Mouse (Mus musculus) small intestine, adult 2 months (tissue): ENCODE measurements around the gene Tbl1xr1.

ENCODE experiments used
- CTCF ChIP-seq: fragments of 200-500 bp; IDR thresholded peaks from 2 replicates; pipeline ENCODE4 v1.5.1; 2012; ENCODE audit warnings: low read depth, mild to moderate bottlenecking, control low read depth, inconsistent platforms, low read length, moderate library complexity, mixed read lengths; ENCODE audit not compliant: insufficient replicate concordance, insufficient read length; ENCODE audit errors: extremely low read depth
- POLR2A ChIP-seq: fragments of 200-500 bp; IDR thresholded peaks from 2 replicates; pipeline ENCODE4 v1.6.1; 2012; ENCODE audit warnings: low read depth, mild to moderate bottlenecking, control low read depth, inconsistent platforms, low read length, moderate library complexity

DNA sequence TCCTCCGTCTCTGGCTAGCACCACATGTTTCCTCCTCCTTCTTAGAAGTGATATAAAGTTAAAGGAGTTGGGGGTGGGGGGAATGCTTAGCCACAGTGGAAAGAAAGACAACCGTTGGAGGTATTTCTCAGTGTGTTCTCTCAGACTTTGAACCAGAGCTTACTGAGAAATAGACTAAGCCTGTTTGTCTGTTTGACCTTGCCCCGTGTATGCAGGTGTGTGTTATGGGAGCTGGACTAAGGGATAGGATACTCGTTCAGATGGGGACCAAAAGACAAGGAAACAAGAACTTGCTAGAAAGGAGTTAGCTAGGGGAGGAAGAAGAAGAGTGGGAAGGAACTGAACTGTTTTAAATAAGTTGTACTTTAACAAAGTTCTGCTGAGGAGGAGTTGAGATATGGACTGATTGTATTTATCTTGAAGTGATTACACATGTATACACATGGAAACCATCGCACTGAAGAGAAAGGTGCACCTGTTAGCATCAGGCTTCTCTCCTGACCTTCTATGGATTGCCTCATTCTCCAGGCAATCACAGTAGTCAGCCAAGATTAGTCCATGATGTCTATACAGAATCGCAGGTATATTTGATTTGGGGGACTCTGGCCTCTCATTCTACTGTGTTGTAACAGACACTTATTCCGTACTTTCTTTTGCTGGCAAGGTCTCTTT lies 117.9 kb downstream of the Tbl1xr1 start:
- TF ChIP-seq POLR2A (no peak), CTCF (no peak)
